Mouse (Mus musculus) liver, embryonic 15.5 days (tissue): ENCODE results near the gene Olfr961. TPM values are rescaled to one million over a fixed set of nuclear protein-coding genes. Genes with fewer than 3 reads are reported as not detected.

Experiments used
- ATAC-seq: fragments of 200-750 bp; cut with Nextera tagmentation; 2 replicates; pipeline ENCODE4 v1.8.0; 2017; ENCODE audit warnings: moderate number of reproducible peaks, mild to moderate bottlenecking, moderate library complexity; ENCODE audit not compliant: insufficient read depth
- H3K27ac ChIP-seq: fragments of 300-500 bp; sonication (generic); replicated peaks from 2 replicates; pipeline ENCODE4 v1.5.1; 2015; ENCODE audit warnings: mild to moderate bottlenecking, inconsistent platforms
- H3K27me3 ChIP-seq: fragments of 300-500 bp; sonication (generic); 2 replicates; pipeline ENCODE4 v1.6.1; 2015; ENCODE audit warnings: mild to moderate bottlenecking, inconsistent platforms
- H3K36me3 ChIP-seq: fragments of 300-500 bp; sonication (generic); replicated peaks from 2 replicates; pipeline ENCODE4 v1.6.1; 2015; ENCODE audit warnings: moderate library complexity, mild to moderate bottlenecking, inconsistent platforms
- H3K4me1 ChIP-seq: fragments of 300-500 bp; sonication (generic); replicated peaks from 2 replicates; pipeline ENCODE4 v1.6.1; 2015; ENCODE audit warnings: inconsistent platforms
- H3K4me2 ChIP-seq: fragments of 300-500 bp; sonication (generic); 2 replicates; pipeline ENCODE4 v1.6.1; 2015; ENCODE audit warnings: moderate library complexity, mild to moderate bottlenecking, inconsistent platforms
- H3K4me3 ChIP-seq: fragments of 300-500 bp; sonication (generic); replicated peaks from 2 replicates; pipeline ENCODE4 v1.5.1; 2015; ENCODE audit warnings: mild to moderate bottlenecking, inconsistent platforms
- H3K9ac ChIP-seq: fragments of 300-500 bp; sonication (generic); 2 replicates; pipeline ENCODE4 v1.6.1; 2015; ENCODE audit warnings: moderate library complexity, mild to moderate bottlenecking, inconsistent platforms
- H3K9me3 ChIP-seq: fragments of 300-500 bp; sonication (generic); replicated peaks from 2 replicates; pipeline ENCODE4 v1.6.1; 2016; ENCODE audit warnings: inconsistent platforms
- WGBS: fragments of 180-500 bp; shearing (Covaris S2); methylation state at CpG from one replicate; pipeline ENCODE4 v1.1.7; 2015; ENCODE audit warnings: mixed read lengths; ENCODE audit not compliant: insufficient replicate concordance; 5-methylcytosine and 5-hydroxymethylcytosine counted together
- polyA plus RNA-seq: library from polyadenylated mRNA; unstranded; fragments of >200 nt; fragmentation: Nextera tagmentation; extraction: Ambion mirVana; gene quantifications from 2 replicates; pipeline ENCODE4 v1.2.1, GENCODE M21; 2015

Olfr961 gene
- polyA plus RNA-seq, 1 experiment from 2014 or later, result not detected

DNA sequence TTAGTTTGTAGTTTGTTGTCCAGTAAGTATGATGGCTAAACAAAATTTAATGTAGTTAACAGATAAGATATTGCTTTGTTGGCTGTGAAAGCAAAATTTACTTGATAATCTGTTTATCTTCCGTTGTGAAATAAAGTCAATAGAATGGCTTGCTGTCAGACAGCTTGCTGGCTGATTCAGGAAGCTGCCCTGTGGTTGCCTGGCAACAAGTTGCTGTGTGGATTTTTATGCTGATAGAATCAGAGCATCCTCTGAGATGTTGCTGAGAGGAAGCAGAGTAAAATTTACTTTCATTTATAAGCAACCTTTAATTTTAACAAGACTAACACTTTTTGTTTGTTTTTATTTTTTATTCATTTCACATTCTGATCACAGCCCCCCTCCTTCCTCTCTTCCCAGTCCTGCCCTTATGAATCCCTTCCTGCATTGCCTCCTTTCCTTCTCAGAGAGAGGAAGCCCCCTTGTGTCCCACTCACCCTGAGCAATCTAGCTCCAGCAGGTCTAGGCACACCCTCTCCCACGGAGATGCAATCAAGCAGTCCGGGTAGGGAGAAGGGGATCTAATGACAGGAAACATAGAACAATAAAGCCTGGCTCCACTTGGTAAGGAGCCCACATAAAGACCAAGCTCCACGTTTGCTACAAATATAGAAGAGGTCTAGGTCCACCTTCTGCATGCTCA, 10.8 kb upstream of the Olfr961 start:
- H3K27me3 ChIP-seq, result no peaks in the 10 kb centered on the region

DNA sequence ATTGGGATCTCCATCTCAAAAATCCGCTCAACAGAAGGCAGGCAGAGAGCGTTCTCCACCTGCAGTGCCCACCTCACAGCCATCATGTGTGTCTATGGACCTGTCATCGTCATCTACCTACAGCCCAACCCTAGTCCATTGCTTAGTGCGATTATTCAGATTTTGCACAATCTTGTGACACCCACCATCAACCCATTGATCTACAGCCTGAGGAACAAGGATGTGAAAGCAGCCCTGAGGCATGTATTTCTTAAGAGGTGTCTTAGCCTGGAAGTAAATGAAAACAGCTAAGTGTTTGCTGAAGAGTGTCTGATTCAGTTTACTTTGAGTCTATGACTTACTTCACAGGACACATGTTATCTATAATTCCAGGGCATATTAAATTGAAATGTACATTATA, 2.5 kb downstream of the Olfr961 start:
- Histone ChIP-seq H3K36me3 (no peaks in the 10 kb centered on the region), H3K4me1 (no peaks in the 10 kb centered on the region), H3K9ac (no peak overlapping the region), H3K4me3 (no peak overlapping the region), H3K27me3 (no peaks in the 10 kb centered on the region), H3K4me2 (no peak overlapping the region), H3K9me3 (no peaks in the 10 kb centered on the region), H3K27ac (no peak overlapping the region)
- 57% methylated on average over 4 of the region's 4 CpGs for WGBS
- ATAC-seq, result no peak

More for the DNA sequence above, 10.8 kb upstream of the Olfr961 start:
- Histone ChIP-seq H3K4me1 (no peaks in the 10 kb centered on the region), H3K9me3 (no peaks in the 10 kb centered on the region), H3K4me3 (no peak overlapping the region), H3K36me3 (no peaks in the 10 kb centered on the region), H3K27ac (no peak overlapping the region), H3K9ac (no peak overlapping the region), H3K4me2 (no peak overlapping the region)
- no peak for ATAC-seq
- WGBS, result 4% methylated on average over 4 of the region's 4 CpGs

DNA sequence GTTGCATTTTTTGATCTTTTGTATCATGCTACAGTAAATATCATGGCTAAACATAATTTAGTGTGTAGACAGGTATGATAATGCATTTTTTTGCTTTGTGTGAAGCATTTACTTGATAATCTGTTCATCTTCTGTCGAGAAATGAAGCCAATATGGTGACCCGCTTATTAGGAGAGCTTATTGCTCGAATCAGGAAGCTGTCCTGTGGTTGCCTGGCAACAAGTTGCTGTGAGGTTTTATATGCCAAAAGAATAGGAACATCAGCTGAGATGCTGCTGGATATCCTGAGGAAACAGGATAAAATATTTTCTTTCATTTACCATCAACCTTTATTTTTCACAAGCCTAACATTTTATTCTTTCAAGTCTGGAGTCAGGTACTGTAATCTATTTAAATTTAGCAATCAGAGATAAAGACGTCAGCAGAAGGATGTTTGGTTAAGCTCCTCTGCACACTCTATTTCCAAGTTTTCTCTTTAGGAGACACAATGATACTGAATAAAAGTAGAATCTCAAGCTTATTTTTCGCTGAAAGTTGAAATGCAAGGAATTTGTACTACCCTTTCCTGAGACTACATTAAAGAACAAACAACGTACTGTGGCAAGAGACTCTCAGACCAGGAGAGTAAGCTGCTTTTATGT, 10.0 kb downstream of the Olfr961 start:
- Histone ChIP-seq H3K4me2 (no peak overlapping the region), H3K27ac (no peak overlapping the region), H3K9me3 (no peaks in the 10 kb centered on the region), H3K27me3 (no peaks in the 10 kb centered on the region), H3K4me3 (no peak overlapping the region), H3K9ac (no peak overlapping the region), H3K4me1 (no peaks in the 10 kb centered on the region), H3K36me3 (no peaks in the 10 kb centered on the region)
- WGBS, result 48% methylated on average over 6 of the region's 6 CpGs
- ATAC-seq, result no peak

DNA sequence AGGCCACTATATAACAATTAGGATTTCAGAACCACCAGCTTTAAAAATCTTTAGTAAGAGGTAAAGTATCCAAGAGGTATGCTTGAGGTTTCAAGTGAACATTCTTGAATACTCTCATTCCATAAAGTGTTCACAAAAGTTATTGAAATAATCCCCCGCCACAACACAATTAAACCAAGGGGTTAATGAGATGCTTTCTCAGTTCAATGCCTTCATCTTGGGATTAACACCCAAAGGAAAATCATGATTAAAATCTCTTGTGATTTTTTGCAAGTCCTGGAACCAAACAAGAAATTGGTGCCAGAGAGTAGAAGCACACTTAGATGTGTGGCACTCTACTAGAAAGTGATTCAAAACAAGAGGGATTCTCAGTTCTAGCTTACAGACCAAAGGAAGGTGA, 22.0 kb downstream of the Olfr961 start, which contains the start of gene Olfr963:
TSS of gene Olfr963 (plus strand) at position 301 of the 400 bp plus-strand sequence.
- WGBS, result 53% methylated on average over 1 of the region's 1 CpGs
- Histone ChIP-seq H3K4me1 (no peaks in the 10 kb centered on the region), H3K27ac (no peak within 1 kb of the TSS), H3K36me3 (no peaks in the 10 kb centered on the region), H3K9ac (no peak within 1 kb of the TSS), H3K4me3 (no peak within 1 kb of the TSS), H3K27me3 (no peaks in the 10 kb centered on the region), H3K9me3 (no peaks in the 10 kb centered on the region), H3K4me2 (no peak within 1 kb of the TSS)
- ATAC-seq, result no peak

- no peaks in the 10 kb centered on the region for H3K36me3 ChIP-seq
- 45% methylated on average over 2 of the region's 2 CpGs for WGBS
- no peak for ATAC-seq
- H3K4me2 ChIP-seq, result no peak overlapping the region
- no peak overlapping the region for H3K27ac ChIP-seq
- H3K27me3 ChIP-seq, result no peaks in the 10 kb centered on the region
- no peak overlapping the region for H3K9ac ChIP-seq
- no peaks in the 10 kb centered on the region for H3K9me3 ChIP-seq
- no peak overlapping the region for H3K4me3 ChIP-seq
- no peaks in the 10 kb centered on the region for H3K4me1 ChIP-seq
These were observed 24.8 kb downstream of the Olfr961 start for GRCm38 (mm10) chr9:39669723-39670122.

DNA sequence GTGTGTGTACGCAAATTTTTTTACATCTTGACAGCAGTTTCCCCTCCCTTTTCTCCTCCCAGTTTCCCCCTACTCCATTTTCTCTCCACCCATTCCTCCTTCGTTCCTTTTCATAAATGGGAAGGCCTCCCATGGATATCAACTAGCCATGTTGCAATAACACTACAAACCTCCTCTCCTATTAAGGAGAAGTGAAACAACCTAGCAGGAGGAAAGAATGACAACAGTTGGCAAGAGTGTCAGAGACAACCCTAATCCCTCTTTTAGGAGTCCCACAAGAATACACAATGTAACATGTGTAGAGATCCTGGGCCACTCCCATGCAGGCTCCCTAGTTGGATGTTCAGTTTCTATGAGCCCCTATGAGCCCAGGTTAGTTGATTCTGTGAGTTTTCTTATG, 29.9 kb downstream of the Olfr961 start:
- WGBS, result 49% methylated on average over 2 of the region's 2 CpGs
- Histone ChIP-seq H3K9ac (no peak overlapping the region), H3K27ac (no peak overlapping the region), H3K4me1 (no peaks in the 10 kb centered on the region), H3K4me3 (no peak overlapping the region), H3K4me2 (no peak overlapping the region), H3K9me3 (no peaks in the 10 kb centered on the region), H3K27me3 (no peaks in the 10 kb centered on the region), H3K36me3 (no peaks in the 10 kb centered on the region)
- ATAC-seq, result no peak

- H3K27ac ChIP-seq, result no peak overlapping the region
- H3K9me3 ChIP-seq, result no peaks in the 10 kb centered on the region
- 65% methylated on average over 2 of the region's 2 CpGs for WGBS
- no peak for ATAC-seq
- no peaks in the 10 kb centered on the region for H3K27me3 ChIP-seq
- H3K36me3 ChIP-seq, result no peaks in the 10 kb centered on the region
- H3K4me2 ChIP-seq, result no peak overlapping the region
- no peaks in the 10 kb centered on the region for H3K4me1 ChIP-seq
- no peak overlapping the region for H3K9ac ChIP-seq
- no peak overlapping the region for H3K4me3 ChIP-seq
These were observed 33.7 kb downstream of the Olfr961 start for GRCm38 (mm10) chr9:39678557-39678956.

DNA sequence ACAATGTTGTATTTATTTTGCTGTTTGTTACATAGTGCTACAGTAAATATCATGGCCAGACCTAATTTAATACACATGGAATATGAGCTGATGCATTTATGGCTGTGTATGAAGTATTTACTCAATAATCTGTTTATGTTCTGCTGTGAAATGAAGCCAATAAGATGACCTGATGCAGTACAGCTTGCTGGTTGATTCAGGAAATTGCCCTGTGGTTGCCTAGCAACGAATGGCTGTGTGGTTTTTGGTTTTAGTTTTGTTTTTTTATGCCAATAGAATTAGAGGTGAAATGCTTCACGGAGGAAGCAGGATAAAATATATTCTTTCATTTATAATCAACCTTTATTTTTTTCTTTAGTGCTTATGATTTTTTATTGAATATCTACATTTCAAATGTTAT, 34.4 kb downstream of the Olfr961 start:
- H3K4me2 ChIP-seq, result no peak overlapping the region
- no peak for ATAC-seq
- no peak overlapping the region for H3K4me3 ChIP-seq
- no peaks in the 10 kb centered on the region for H3K36me3 ChIP-seq
- no peaks in the 10 kb centered on the region for H3K9me3 ChIP-seq
- H3K27ac ChIP-seq, result no peak overlapping the region
- no peak overlapping the region for H3K9ac ChIP-seq
- H3K4me1 ChIP-seq, result no peaks in the 10 kb centered on the region
- 27% methylated on average over 2 of the region's 2 CpGs for WGBS
- no peaks in the 10 kb centered on the region for H3K27me3 ChIP-seq

Other genes with a start within 250 kb of the Olfr961 start
- not detected in 2 replicates for gene Olfr952, start 217.9 kb upstream of the Olfr961 start, polyA plus RNA-seq
- not detected in 2 replicates for gene Olfr954, start 188.4 kb upstream of the Olfr961 start, polyA plus RNA-seq
- gene Olfr955, start 173.1 kb upstream of the Olfr961 start, polyA plus RNA-seq, result not detected in 2 replicates
- gene Olfr44, start 151.1 kb upstream of the Olfr961 start, polyA plus RNA-seq, result not detected in 2 replicates
- gene Olfr957, start 129.3 kb upstream of the Olfr961 start, polyA plus RNA-seq, result not detected in 2 replicates
- gene Olfr958, start 91.0 kb upstream of the Olfr961 start, polyA plus RNA-seq, result not detected in 2 replicates
- gene Olfr959, start 69.5 kb upstream of the Olfr961 start, polyA plus RNA-seq, result not detected in 2 replicates
- 3.2 and 4.6 TPM in 2 replicates for gene AW551984, start 40.7 kb upstream of the Olfr961 start, polyA plus RNA-seq
- gene Olfr148, start 34.4 kb upstream of the Olfr961 start, polyA plus RNA-seq, result not detected in 2 replicates
- gene Olfr960, start 23.7 kb upstream of the Olfr961 start, polyA plus RNA-seq, result not detected in 2 replicates
- gene Olfr963, start 22.1 kb downstream of the Olfr961 start, polyA plus RNA-seq, result not detected in 2 replicates
- gene Olfr149, start 62.0 kb downstream of the Olfr961 start, polyA plus RNA-seq, result not detected in 2 replicates
- gene Olfr965, start 66.3 kb downstream of the Olfr961 start, polyA plus RNA-seq, result not detected in 2 replicates
- gene Olfr150, start 85.9 kb downstream of the Olfr961 start, polyA plus RNA-seq, result not detected in 2 replicates
- gene Olfr967, start 101.2 kb downstream of the Olfr961 start, polyA plus RNA-seq, result not detected in 2 replicates
- not detected in 2 replicates for gene Olfr968, start 138.2 kb downstream of the Olfr961 start, polyA plus RNA-seq
- not detected in 2 replicates for gene Olfr969, start 145.9 kb downstream of the Olfr961 start, polyA plus RNA-seq
- gene Olfr970, start 163.8 kb downstream of the Olfr961 start, polyA plus RNA-seq, result not detected in 2 replicates
- gene Olfr971, start 191.8 kb downstream of the Olfr961 start, polyA plus RNA-seq, result not detected in 2 replicates
- gene Olfr972, start 221.3 kb downstream of the Olfr961 start, polyA plus RNA-seq, result not detected in 2 replicates